Mouse (Mus musculus) ES-E14 (cell line): ENCODE data around the gene Cd4. TPM values are rescaled to one million over a fixed set of nuclear protein-coding genes. Genes with fewer than 3 reads are reported as not detected.

Experiments
- DNase-seq: peaks from one replicate; pipeline ENCODE4 v3.0.0-alpha.2; 2013; ENCODE audit warnings: low read depth, low spot score
- H3K27ac ChIP-seq: 2 replicates; pipeline ENCODE4 v1.5.1; 2012; ENCODE audit warnings: low read depth, mild to moderate bottlenecking, low read length, moderate library complexity, mixed read lengths; ENCODE audit not compliant: poor library complexity, insufficient read depth, severe bottlenecking
- H3K36me3 ChIP-seq: 2 replicates; pipeline ENCODE4 v1.6.1; 2012; ENCODE audit warnings: mild to moderate bottlenecking, low read length, moderate library complexity, mixed read lengths; ENCODE audit not compliant: control insufficient read depth, poor library complexity, insufficient read depth, severe bottlenecking
- H3K4me1 ChIP-seq, 2 experiments: fragments of 150-350 bp in 1 of 2; sonication (generic) in 1 of 2; 2 replicates each; pipeline ENCODE4 v1.6.1; 2012; ENCODE audit warnings: low read length in 2 of 2, mild to moderate bottlenecking in 1 of 2, mixed read lengths in 1 of 2; ENCODE audit not compliant: control insufficient read depth in 2 of 2, insufficient read depth in 2 of 2, poor library complexity in 1 of 2
- H3K4me3 ChIP-seq, 2 experiments: fragments of 150-350 bp in 1 of 2; sonication (generic) in 1 of 2; 2 replicates each; pipeline ENCODE4 v1.5.1; 2012; ENCODE audit warnings: low read length in 2 of 2, low read depth in 1 of 2, mild to moderate bottlenecking in 1 of 2, mixed read lengths in 1 of 2; ENCODE audit not compliant: insufficient read depth in 1 of 2, poor library complexity in 1 of 2, severe bottlenecking in 1 of 2
- H3K9ac ChIP-seq: 2 replicates; pipeline ENCODE4 v1.6.1; 2012; ENCODE audit warnings: low read depth, mild to moderate bottlenecking, low read length, mixed read lengths; ENCODE audit not compliant: poor library complexity, insufficient read depth, severe bottlenecking
- H3K9me3 ChIP-seq: fragments of 150-350 bp; sonication (generic); 2 replicates; pipeline ENCODE4 v1.6.1; 2012; ENCODE audit warnings: low read depth, mild to moderate bottlenecking, low read length; ENCODE audit not compliant: control insufficient read depth, insufficient read depth
- CHD2 ChIP-seq: IDR thresholded peaks from 2 replicates; pipeline ENCODE4 v1.6.1; 2014; ENCODE audit warnings: mild to moderate bottlenecking, low read depth, low read length, inconsistent platforms
- HCFC1 ChIP-seq: IDR thresholded peaks from 2 replicates; pipeline ENCODE4 v1.6.1; 2012; ENCODE audit warnings: low read length, inconsistent platforms, borderline replicate concordance; ENCODE audit not compliant: insufficient read depth
- MAFK ChIP-seq: IDR thresholded peaks from 2 replicates; pipeline ENCODE4 v1.6.1; 2014; ENCODE audit warnings: mild to moderate bottlenecking, low read depth, low read length, inconsistent platforms; ENCODE audit not compliant: insufficient read depth
- ZC3H11A ChIP-seq: IDR thresholded peaks from 2 replicates; pipeline ENCODE4 v1.6.1; 2012; ENCODE audit warnings: low read depth, mild to moderate bottlenecking, inconsistent platforms, low read length, borderline replicate concordance
- ZNF384 ChIP-seq: IDR thresholded peaks from 2 replicates; pipeline ENCODE4 v1.6.1; 2012; ENCODE audit warnings: low read depth, low read length, inconsistent platforms
- in situ Hi-C, 2 experiments: fragments of 600-800 bp; cut with MboI; formaldehyde crosslinking; loops; one replicate each; pipeline ENCODE4 v1.15.1; 2025; ENCODE audit warnings: low sequenced_read_pairs in 2 of 2, inconsistent platforms in 1 of 2; ENCODE audit not compliant: unreplicated experiment in 2 of 2
- total RNA-seq: library from RNA; depleted of rRNA; stranded (reverse); fragments of 300-350 nt; gene quantifications from 2 replicates; pipeline ENCODE4 v1.2.3, GENCODE M21; 2012

Gene Cd4
- total RNA-seq, 1 experiment = 0.49 TPM

- no peak for DNase-seq
- H3K9me3 ChIP-seq = no peaks in the 10 kb centered on the region
- H3K4me1 ChIP-seq = peaks cover 2 to 14% of the 10 kb centered on the region in 2 experiments; a peak in 3 of 4 replicates
- no peak for TF ChIP-seq HCFC1
- H3K4me3 ChIP-seq = no peak overlapping the region
- H3K36me3 ChIP-seq = no peaks in the 10 kb centered on the region
- in situ Hi-C loops = no loop called here
- H3K27ac ChIP-seq = no peak overlapping the region
- H3K9ac ChIP-seq = no peak overlapping the region
Observed at GRCm38 (mm10) chr6:124925941-124926340, 37.9 kb upstream of the Cd4 start.

DNA sequence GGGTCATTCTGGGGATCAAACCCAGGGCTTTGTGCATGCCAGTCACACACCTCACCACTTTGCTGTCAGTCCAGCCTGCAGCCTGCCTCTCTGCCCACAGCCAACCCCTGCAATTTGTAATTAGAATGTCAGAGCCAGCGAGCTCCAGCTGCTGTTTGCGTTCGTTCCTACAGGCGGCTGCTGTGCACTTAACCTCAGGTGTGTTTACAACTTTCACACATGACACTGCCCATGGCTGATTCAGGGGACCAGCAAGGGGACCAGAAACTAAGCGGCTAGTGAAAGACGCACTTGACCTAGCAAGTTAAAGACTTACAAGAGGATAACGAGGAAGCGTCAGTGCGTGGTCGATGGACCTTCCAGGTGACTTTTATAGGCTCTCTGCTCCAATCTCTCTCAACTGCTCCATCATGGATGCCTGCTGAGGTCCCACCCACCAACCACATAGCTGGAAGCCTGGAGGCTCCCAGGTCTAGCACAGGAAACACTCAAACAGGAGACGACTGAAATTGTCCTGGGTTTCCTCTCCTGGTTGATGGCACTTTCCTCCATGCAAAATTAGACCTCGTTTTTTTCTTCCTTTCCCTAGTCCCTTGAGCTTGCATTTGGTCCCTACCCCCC is 37.3 kb upstream of the Cd4 start:
- Histone ChIP-seq H3K9ac (peak overlapping the region; percentile 12; the same call in 1 of the 2 replicates), H3K27ac (no peak overlapping the region), H3K4me1 (peaks cover 6 to 16% of the 10 kb centered on the region in 2 experiments), H3K36me3 (no peaks in the 10 kb centered on the region), H3K9me3 (no peaks in the 10 kb centered on the region), H3K4me3 (no peak overlapping the region)
- no peak for DNase-seq
- TF ChIP-seq MAFK (no peak), ZC3H11A (no peak), HCFC1 (no peak), CHD2 (no peak), ZNF384 (no peak)
- in situ Hi-C loops = no loop called here

DNA sequence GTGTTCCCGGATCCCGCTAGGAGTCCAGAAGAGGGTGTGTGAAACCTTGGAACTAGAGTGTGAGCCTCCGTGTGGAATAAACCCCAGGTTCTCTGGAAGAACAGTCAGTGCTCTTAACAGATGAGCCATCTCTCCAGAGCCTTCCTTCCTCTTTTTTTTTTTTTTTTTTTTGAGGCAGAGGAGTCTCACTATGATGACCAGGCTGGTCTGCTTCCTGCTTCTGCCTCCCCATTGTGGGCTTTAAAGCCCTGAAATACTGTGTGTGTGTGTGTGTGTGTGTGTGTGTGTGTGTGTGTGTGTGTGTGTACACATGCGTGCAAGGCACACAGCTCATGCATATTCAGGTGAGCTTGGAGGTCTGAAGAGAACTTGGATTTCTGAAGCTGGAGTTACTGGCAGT is 33.5 kb upstream of the Cd4 start:
- Histone ChIP-seq H3K4me3 (no peak overlapping the region), H3K9ac (no peak overlapping the region; the same call in 1 of the 2 replicates), H3K36me3 (no peaks in the 10 kb centered on the region), H3K9me3 (no peaks in the 10 kb centered on the region), H3K4me1 (peaks cover 7 to 24% of the 10 kb centered on the region in 2 experiments), H3K27ac (no peak overlapping the region)
- no peak for DNase-seq
- in situ Hi-C loops = no loop called here
- TF ChIP-seq MAFK (no peak), CHD2 (no peak), ZC3H11A (no peak), ZNF384 (no peak), HCFC1 (no peak)

- Histone ChIP-seq H3K27ac (peak overlapping the region; percentile 99), H3K4me3 (peak overlapping the region; percentile 59 to 65), H3K9ac (peak overlapping the region; percentile 81; the same call in 1 of the 2 replicates), H3K36me3 (peaks cover 3% of the 10 kb centered on the region; the same call in 1 of the 2 replicates), H3K9me3 (no peaks in the 10 kb centered on the region), H3K4me1 (peaks cover 5 to 25% of the 10 kb centered on the region in 2 experiments)
- in situ Hi-C loops = no loop called here
- no peak for DNase-seq
- TF ChIP-seq ZNF384 (no peak), HCFC1 (no peak), ZC3H11A (no peak), CHD2 (no peak), MAFK (no peak)
Observed at GRCm38 (mm10) chr6:124920318-124921085, 32.5 kb upstream of the Cd4 start.
